Mouse (Mus musculus) heart, adult 2 months (tissue): ENCODE measurements around the gene Hif3a. TPM values are rescaled to one million over a fixed set of nuclear protein-coding genes. Genes with fewer than 3 reads are reported as not detected.
"Not testable (repeated sequence)": the region's sequence is repeated elsewhere in the genome, so short reads cannot be mapped to it uniquely, and the experiment has no call there.

Source experiments
- DNase-seq, 2 experiments: peaks; one replicate each; pipeline ENCODE4 v3.0.0; 2021
- H3K27ac ChIP-seq: fragments of 200-600 bp; 2 replicates; pipeline ENCODE4 v1.8.1; 2022
- H3K27me3 ChIP-seq: fragments of 200-500 bp; 2 replicates; pipeline ENCODE4 v1.6.1; 2012; ENCODE audit warnings: mild to moderate bottlenecking, low read length, inconsistent platforms, mixed read lengths; ENCODE audit not compliant: control insufficient read depth, insufficient read depth
- H3K36me3 ChIP-seq: fragments of 200-500 bp; 2 replicates; pipeline ENCODE4 v1.6.1; 2012; ENCODE audit warnings: low read length, inconsistent platforms; ENCODE audit not compliant: control insufficient read depth, insufficient read depth
- H3K4me1 ChIP-seq: fragments of 200-500 bp; 2 replicates; pipeline ENCODE4 v1.6.1; 2011; ENCODE audit warnings: low read length; ENCODE audit not compliant: control insufficient read depth, insufficient read depth
- H3K4me3 ChIP-seq: fragments of 200-600 bp; 2 replicates; pipeline ENCODE4 v1.8.1; 2022
- H3K79me2 ChIP-seq: fragments of 200-500 bp; replicated peaks from 2 replicates; pipeline ENCODE4 v1.6.1; 2012; ENCODE audit warnings: mild to moderate bottlenecking, inconsistent platforms, low read length, moderate library complexity, mixed read lengths; ENCODE audit not compliant: control insufficient read depth, insufficient read depth
- H3K9ac ChIP-seq: fragments of 200-500 bp; 2 replicates; pipeline ENCODE4 v1.6.1; 2012; ENCODE audit warnings: low read depth, mild to moderate bottlenecking, control low read depth, inconsistent platforms, low read length, mixed read lengths
- CTCF ChIP-seq: fragments of 200-600 bp; IDR thresholded peaks from 2 replicates; pipeline ENCODE4 v1.8.1; 2022; ENCODE audit warnings: antibody characterized with exemption, mild to moderate bottlenecking, moderate library complexity
- EP300 ChIP-seq: fragments of 200-500 bp; IDR thresholded peaks from 2 replicates; pipeline ENCODE4 v1.6.1; 2011; ENCODE audit warnings: low read depth, low read length, control low read depth; ENCODE audit not compliant: insufficient read depth
- POLR2A ChIP-seq: fragments of 200-500 bp; IDR thresholded peaks from 2 replicates; pipeline ENCODE4 v1.6.1; 2011; ENCODE audit warnings: mild to moderate bottlenecking, low read depth, low read length, control low read depth; ENCODE audit not compliant: insufficient read depth
- WGBS: fragments of 180-500 bp; shearing (Covaris S2); methylation state at CpG from one replicate; pipeline ENCODE4 v1.1.7; 2018; 5-methylcytosine and 5-hydroxymethylcytosine counted together
- intact Hi-C: fragments of 180-260 bp; cut with DNase I; formaldehyde crosslinking; loops from one replicate; pipeline ENCODE4 v1.15.1; 2025
- long read RNA-seq: library from polyadenylated mRNA; stranded (forward); transcript quantifications from one replicate; pipeline ENCODE4 v2.0.0, GENCODE M21; 2021
- polyA plus RNA-seq: library from polyadenylated mRNA; depleted of rRNA; stranded (reverse); fragments of >200 nt; gene quantifications from 2 replicates; pipeline ENCODE4 v1.2.3, GENCODE M21; 2012; rRNA removed
- total RNA-seq, 2 experiments: library from RNA; stranded (reverse); gene quantifications; 2 replicates each; pipeline ENCODE4 v1.2.3; 2021

Gene Hif3a
- 1 to 10 TPM; 1.9 to 3.0 TPM for total RNA-seq
- polyA plus RNA-seq, result 1.6 and 2.5 TPM in 2 replicates
- long read RNA-seq, result 0 reads

DNA sequence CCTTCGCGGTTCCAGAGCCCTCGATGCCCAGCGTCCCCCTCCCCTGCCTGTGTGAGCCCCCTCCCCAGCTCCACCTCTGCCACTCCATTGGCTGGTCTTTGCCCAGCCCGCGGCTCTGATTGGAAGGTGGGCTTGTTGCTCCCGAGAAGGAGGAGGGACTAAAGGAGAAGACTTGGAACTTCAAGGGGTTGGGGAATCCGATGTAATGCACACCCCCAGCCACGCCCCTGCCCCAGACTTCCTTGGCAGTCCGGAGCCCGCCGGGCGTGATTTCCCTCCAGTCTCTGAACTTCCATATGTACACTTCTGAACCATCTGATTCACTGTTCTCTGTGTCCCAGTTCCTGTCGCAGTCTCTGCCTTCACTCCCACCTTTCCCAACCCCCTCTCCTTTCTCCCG is at the start of gene Hif3a:
TSS of gene Hif3a (minus strand) at position 39 of the 400 bp plus-strand sequence.
- Histone ChIP-seq H3K36me3 (no peaks in the 10 kb centered on the region; the same call in 1 of the 2 replicates), H3K27me3 (no peaks in the 10 kb centered on the region), H3K27ac (peak within 1 kb of the TSS; percentile 86), H3K79me2 (no peaks in the 10 kb centered on the region), H3K4me1 (peaks cover 28% of the 10 kb centered on the region), H3K4me3 (peak within 1 kb of the TSS; percentile 15; the same call in 1 of the 2 replicates), H3K9ac (peak within 1 kb of the TSS; percentile 25)
- TF ChIP-seq EP300 (no peak), POLR2A (no peak), CTCF (no peak)
- DNase-seq, result peak; percentile 46 to 65
- intact Hi-C loops, result no loop called here
- WGBS, result 4% methylated on average over 15 of the region's 15 CpGs

DNA sequence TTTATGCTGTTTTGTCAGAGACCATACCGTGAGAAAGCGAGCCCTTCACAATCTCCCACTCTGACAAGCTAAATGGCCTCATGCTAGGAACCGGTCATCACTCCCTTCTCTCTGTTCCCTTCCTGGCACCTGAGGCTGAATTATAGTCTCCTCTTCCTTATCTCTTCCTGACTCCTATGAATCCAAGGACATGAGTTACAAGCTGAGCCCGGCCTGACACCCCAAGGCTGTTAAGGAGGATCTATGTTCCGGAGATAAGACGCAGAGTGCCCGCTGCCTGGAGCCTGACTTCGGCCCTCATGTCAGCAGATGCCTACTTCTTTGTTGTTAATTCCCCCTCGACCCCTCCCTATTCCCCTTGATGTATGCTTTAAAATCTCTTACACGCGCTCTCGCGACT is 39.4 kb upstream of the Hif3a start:
- H3K9ac ChIP-seq, H3K4me1 ChIP-seq, H3K4me3 ChIP-seq, DNase-seq, H3K27me3 ChIP-seq, H3K79me2 ChIP-seq, H3K27ac ChIP-seq, intact Hi-C loops, H3K36me3 ChIP-seq: not testable (repeated sequence)
- 84% methylated on average over 13 of the region's 13 CpGs for whole genome bisulfite sequencing

DNA sequence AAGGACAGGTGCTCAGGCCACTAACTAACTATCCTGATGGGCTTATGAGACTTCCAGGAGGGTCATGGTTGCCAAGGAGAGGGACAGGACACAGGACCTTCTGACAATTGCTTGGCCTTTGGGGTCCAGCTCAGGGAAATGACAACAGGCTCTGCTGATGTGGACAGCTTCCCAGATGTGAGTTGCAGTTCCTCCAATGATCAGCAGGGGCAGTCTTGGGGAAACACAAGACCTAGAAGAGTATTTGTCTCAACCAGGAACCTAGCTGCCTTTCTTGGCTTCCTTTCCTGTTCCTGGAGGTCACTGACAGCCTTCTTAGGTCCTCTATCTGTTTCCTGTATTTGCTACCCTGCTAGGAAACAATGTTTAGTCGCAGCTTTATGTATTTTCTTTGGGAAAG is 29.1 kb upstream of the Hif3a start:
- Histone ChIP-seq H3K36me3 (no peaks in the 10 kb centered on the region), H3K27ac (no peak overlapping the region), H3K4me3 (no peak overlapping the region), H3K4me1 (no peaks in the 10 kb centered on the region), H3K9ac (no peak overlapping the region), H3K79me2 (no peaks in the 10 kb centered on the region), H3K27me3 (no peaks in the 10 kb centered on the region)
- intact Hi-C loops, result no loop called here
- WGBS, result 9% methylated on average over 1 of the region's 1 CpGs
- DNase-seq, result no peak
- no peak for TF ChIP-seq POLR2A
- TF ChIP-seq EP300, result no peak
- peak; percentile 55 for TF ChIP-seq CTCF

DNA sequence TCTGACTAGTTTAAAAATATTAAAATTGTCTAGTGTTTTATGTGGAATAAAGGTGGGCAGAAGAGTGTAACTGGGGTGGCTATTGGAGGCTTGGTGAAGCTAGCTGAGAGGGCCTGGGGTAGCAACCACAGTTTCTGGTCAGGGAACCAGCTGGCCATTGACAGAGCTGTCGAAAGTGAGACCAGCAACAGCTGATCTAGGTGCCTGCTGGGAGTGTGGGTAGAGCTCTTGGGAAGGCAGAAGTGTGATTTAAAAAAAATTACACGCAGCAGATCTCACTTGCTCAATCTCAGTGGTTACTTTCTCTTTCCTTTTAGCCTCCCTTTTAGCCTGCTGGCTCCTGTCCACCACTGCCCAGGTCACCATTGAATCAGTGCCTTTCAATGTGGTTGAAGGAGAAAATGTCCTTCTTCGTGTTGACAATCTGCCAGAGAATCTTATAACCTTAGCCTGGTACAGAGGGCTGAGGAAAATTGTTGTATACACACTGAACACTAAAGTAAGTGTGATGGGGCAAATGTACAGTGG is 27.9 kb upstream of the Hif3a start:
- no peaks in the 10 kb centered on the region for H3K79me2 ChIP-seq
- H3K4me1 ChIP-seq, result no peaks in the 10 kb centered on the region
- H3K27me3 ChIP-seq, result no peaks in the 10 kb centered on the region
- DNase-seq, result no peak
- no peak overlapping the region for H3K9ac ChIP-seq
- H3K4me3 ChIP-seq, result no peak overlapping the region
- 53% methylated on average over 3 of the region's 3 CpGs for WGBS
- H3K27ac ChIP-seq, result no peak overlapping the region
- H3K36me3 ChIP-seq, result no peaks in the 10 kb centered on the region
- intact Hi-C loops, result no loop called here
- no peak for TF ChIP-seq CTCF
- no peak for TF ChIP-seq POLR2A
- no peak for TF ChIP-seq EP300

DNA sequence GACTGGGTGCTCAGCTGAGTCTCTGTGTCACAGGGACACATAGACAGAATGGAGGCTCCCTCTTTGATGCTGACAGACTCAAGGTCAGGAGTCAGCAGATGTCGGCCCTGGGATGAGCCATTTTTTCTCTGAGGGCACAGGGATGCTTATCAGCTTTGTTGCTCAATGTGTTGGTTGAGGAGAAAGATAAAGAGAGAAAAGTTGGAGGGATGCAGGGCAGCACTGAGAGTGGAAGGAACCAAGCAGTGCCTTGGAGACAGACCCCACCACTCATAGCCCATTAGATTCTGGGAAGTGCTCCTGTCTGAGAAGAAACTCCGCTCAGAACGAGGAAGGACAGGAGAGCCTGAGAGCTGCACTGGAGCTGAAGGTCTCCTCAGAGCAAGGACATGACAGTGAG is 25.5 kb upstream of the Hif3a start:
- no peak overlapping the region for H3K9ac ChIP-seq
- intact Hi-C loops, result no loop called here
- WGBS, result 69% methylated on average over 3 of the region's 3 CpGs
- H3K27me3 ChIP-seq, result no peaks in the 10 kb centered on the region
- TF ChIP-seq CTCF (no peak), EP300 (no peak)
- DNase-seq, result no peak
- no peak overlapping the region for H3K4me3 ChIP-seq
- no peaks in the 10 kb centered on the region for H3K36me3 ChIP-seq
- no peaks in the 10 kb centered on the region for H3K4me1 ChIP-seq
- H3K27ac ChIP-seq, result no peak overlapping the region
- H3K79me2 ChIP-seq, result no peaks in the 10 kb centered on the region

DNA sequence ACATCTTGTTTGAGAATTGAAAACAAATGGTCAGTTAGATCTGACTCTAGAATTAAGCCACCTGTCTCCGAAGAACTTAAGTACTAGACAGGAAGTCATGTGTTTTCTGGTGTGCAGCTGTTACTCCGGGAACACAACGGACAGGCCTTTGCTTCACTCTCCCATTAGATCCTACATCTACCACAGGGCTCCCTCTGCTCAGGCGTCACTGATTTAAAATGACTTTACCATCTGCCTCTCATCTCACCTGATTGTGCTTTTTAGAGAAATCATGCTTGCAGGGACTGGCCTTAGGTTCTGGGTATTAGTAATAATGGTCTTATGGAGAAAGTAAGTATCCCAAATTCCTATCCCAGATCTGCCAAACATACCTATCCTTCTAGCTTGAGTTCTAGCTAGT is 20.5 kb upstream of the Hif3a start:
- no peaks in the 10 kb centered on the region for H3K36me3 ChIP-seq
- H3K4me1 ChIP-seq, result no peaks in the 10 kb centered on the region
- H3K27ac ChIP-seq, result no peak overlapping the region
- H3K27me3 ChIP-seq, result no peaks in the 10 kb centered on the region
- no peak for TF ChIP-seq POLR2A
- TF ChIP-seq CTCF, result no peak
- TF ChIP-seq EP300, result no peak
- intact Hi-C loops, result no loop called here
- 66% methylated on average over 4 of the region's 4 CpGs for WGBS
- no peak overlapping the region for H3K4me3 ChIP-seq
- no peaks in the 10 kb centered on the region for H3K79me2 ChIP-seq
- DNase-seq, result no peak
- no peak overlapping the region for H3K9ac ChIP-seq
